Mouse (Mus musculus) neural tube, embryonic 14.5 days (tissue): ENCODE results near the gene Aqp11. TPM values are rescaled to one million over a fixed set of nuclear protein-coding genes. Genes with fewer than 3 reads are reported as not detected.

ENCODE experiments used
- ATAC-seq: fragments of 200-750 bp; cut with Nextera tagmentation; 2 replicates; pipeline ENCODE4 v1.8.0; 2017; ENCODE audit warnings: low read depth, mild to moderate bottlenecking, moderate TSS enrichment, moderate library complexity
- H3K27ac ChIP-seq: fragments of 300-500 bp; sonication (generic); 2 replicates; pipeline ENCODE4 v1.5.1; 2014; ENCODE audit warnings: low read depth, mild to moderate bottlenecking, control low read depth, low read length, moderate library complexity, mixed read lengths
- H3K27me3 ChIP-seq: fragments of 300-500 bp; sonication (generic); 2 replicates; pipeline ENCODE4 v1.6.1; 2014; ENCODE audit warnings: low read length; ENCODE audit not compliant: control insufficient read depth, insufficient read depth
- H3K36me3 ChIP-seq: fragments of 300-500 bp; sonication (generic); 2 replicates; pipeline ENCODE4 v1.6.1; 2014; ENCODE audit warnings: low read length, mixed read lengths; ENCODE audit not compliant: control insufficient read depth, insufficient read depth
- H3K4me1 ChIP-seq: fragments of 300-500 bp; sonication (generic); 2 replicates; pipeline ENCODE4 v1.6.1; 2014; ENCODE audit warnings: low read length; ENCODE audit not compliant: control insufficient read depth, insufficient read depth
- H3K4me2 ChIP-seq: fragments of 300-500 bp; sonication (generic); 2 replicates; pipeline ENCODE4 v1.6.1; 2014; ENCODE audit warnings: mild to moderate bottlenecking, low read depth, low read length, control low read depth
- H3K4me3 ChIP-seq: fragments of 300-500 bp; sonication (generic); 2 replicates; pipeline ENCODE4 v1.5.1; 2014; ENCODE audit warnings: low read depth, low read length, control low read depth, mixed read lengths
- H3K9ac ChIP-seq: fragments of 300-500 bp; sonication (generic); replicated peaks from 2 replicates; pipeline ENCODE4 v1.6.1; 2014; ENCODE audit warnings: low read depth, mild to moderate bottlenecking, control low read depth, low read length, mixed read lengths
- H3K9me3 ChIP-seq: fragments of 300-500 bp; sonication (generic); 2 replicates; pipeline ENCODE4 v1.6.1; 2016; ENCODE audit warnings: low read length; ENCODE audit not compliant: control insufficient read depth
- WGBS: fragments of 180-500 bp; shearing (Covaris S2); extraction: QIAGEN DNeasy Blood & Tissue Kit; methylation state at CpG from one replicate; pipeline ENCODE4 v1.1.7; 2014; 5-methylcytosine and 5-hydroxymethylcytosine counted together
- polyA plus RNA-seq: library from polyadenylated mRNA; unstranded; fragments of >200 nt; fragmentation: Nextera tagmentation; extraction: Ambion mirVana; gene quantifications from 2 replicates; pipeline ENCODE4 v1.2.1, GENCODE M21; 2014

Aqp11 gene
- polyA plus RNA-seq, result 20.7 and 20.8 TPM in 2 replicates

- Histone ChIP-seq H3K4me2 (peak within 1 kb of the TSS; percentile 89), H3K4me3 (peak within 1 kb of the TSS; percentile 63), H3K9me3 (no peaks in the 10 kb centered on the region), H3K27ac (0 out of 2 replicates have a peak within 1 kb of the TSS, but pooled peaks have one; percentile 4), H3K36me3 (no peaks in the 10 kb centered on the region), H3K27me3 (no peaks in the 10 kb centered on the region), H3K9ac (peak within 1 kb of the TSS; percentile 63), H3K4me1 (peaks cover 6% of the 10 kb centered on the region; the same call in 1 of the 2 replicates)
- peak; percentile 93 for ATAC-seq
- WGBS, result 2% methylated on average over 49 of the region's 64 CpGs
Observed at GRCm38 (mm10) chr7:97737638-97738456, at the start of gene Aqp11. Aqp11 (minus strand) TSS chr7:97738289.

DNA sequence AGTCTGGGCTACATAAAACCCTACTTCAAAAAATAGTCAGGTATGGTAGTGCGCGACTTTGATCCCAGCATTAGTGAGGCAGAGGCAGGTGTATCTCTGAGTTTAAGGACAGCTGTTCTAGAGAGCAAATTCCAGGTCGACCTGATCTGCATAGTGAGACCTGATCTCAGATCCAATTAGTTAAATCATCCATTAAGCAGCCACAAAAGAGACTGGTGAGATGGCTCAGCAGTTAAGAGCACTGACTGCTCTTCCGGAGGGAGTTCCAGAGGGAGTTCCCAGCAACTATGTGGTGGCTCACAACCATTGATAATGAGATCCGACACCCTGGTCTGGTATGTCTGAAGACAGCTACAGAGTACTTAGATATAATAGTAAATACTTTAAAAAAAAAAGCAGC, 45.4 kb upstream of the Aqp11 start:
- no peak for ATAC-seq
- Histone ChIP-seq H3K9me3 (no peaks in the 10 kb centered on the region), H3K4me2 (no peak overlapping the region), H3K4me1 (no peaks in the 10 kb centered on the region), H3K36me3 (no peaks in the 10 kb centered on the region), H3K9ac (no peak overlapping the region), H3K4me3 (no peak overlapping the region), H3K27me3 (peaks cover under 1% of the 10 kb centered on the region), H3K27ac (no peak overlapping the region)
- 63% methylated on average over 5 of the region's 5 CpGs for WGBS

- Histone ChIP-seq H3K27ac (no peak overlapping the region), H3K4me3 (no peak overlapping the region), H3K4me1 (no peaks in the 10 kb centered on the region), H3K4me2 (no peak overlapping the region), H3K36me3 (no peaks in the 10 kb centered on the region), H3K27me3 (no peaks in the 10 kb centered on the region; the same call in 1 of the 2 replicates), H3K9me3 (no peaks in the 10 kb centered on the region), H3K9ac (no peak overlapping the region)
- WGBS, result 77% methylated on average over 8 of the region's 8 CpGs
- ATAC-seq, result no peak
Observed at GRCm38 (mm10) chr7:97781496-97781895, 43.4 kb upstream of the Aqp11 start.

DNA sequence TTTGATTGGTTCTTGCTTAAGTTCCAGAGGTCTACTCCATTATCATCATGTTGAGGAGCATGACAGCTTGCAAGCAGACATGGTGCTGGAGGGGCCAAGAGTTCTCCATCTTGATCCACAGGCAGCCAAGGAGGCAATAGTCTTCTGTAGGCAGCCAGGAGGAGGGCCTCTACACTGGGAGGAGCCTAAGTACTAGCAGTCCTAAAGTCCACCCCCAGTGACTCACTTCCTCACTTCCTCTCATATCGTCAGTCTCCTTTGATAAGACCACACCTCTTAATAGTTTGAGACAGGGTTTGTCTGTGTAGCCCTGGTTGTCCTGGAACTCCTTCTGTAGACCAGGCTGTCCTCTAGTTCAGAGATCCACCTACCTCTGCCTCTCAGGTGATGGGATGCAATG, 42.7 kb upstream of the Aqp11 start:
- Histone ChIP-seq H3K4me2 (no peak overlapping the region), H3K27me3 (no peaks in the 10 kb centered on the region; the same call in 1 of the 2 replicates), H3K9ac (no peak overlapping the region), H3K4me3 (no peak overlapping the region), H3K36me3 (no peaks in the 10 kb centered on the region), H3K4me1 (no peaks in the 10 kb centered on the region), H3K9me3 (no peaks in the 10 kb centered on the region), H3K27ac (no peak overlapping the region)
- WGBS, result 79% methylated on average over 1 of the region's 1 CpGs
- ATAC-seq, result no peak

- 98% methylated on average over 1 of the region's 1 CpGs for WGBS
- Histone ChIP-seq H3K4me2 (no peak overlapping the region), H3K4me1 (no peaks in the 10 kb centered on the region), H3K4me3 (no peak overlapping the region), H3K36me3 (no peaks in the 10 kb centered on the region), H3K27ac (no peak overlapping the region), H3K9ac (no peak overlapping the region), H3K9me3 (no peaks in the 10 kb centered on the region), H3K27me3 (no peaks in the 10 kb centered on the region)
- ATAC-seq, result no peak
Observed at GRCm38 (mm10) chr7:97780222-97780621, 42.1 kb upstream of the Aqp11 start.

GRCm38 (mm10) chr7:97777191-97777590, 39.1 kb upstream of the Aqp11 start:
- H3K4me3 ChIP-seq, result no peak overlapping the region
- H3K27ac ChIP-seq, result no peak overlapping the region
- no peaks in the 10 kb centered on the region for H3K9me3 ChIP-seq
- H3K27me3 ChIP-seq, result no peaks in the 10 kb centered on the region
- H3K36me3 ChIP-seq, result no peaks in the 10 kb centered on the region
- H3K4me2 ChIP-seq, result no peak overlapping the region
- 89% methylated on average over 4 of the region's 4 CpGs for WGBS
- H3K9ac ChIP-seq, result no peak overlapping the region
- no peaks in the 10 kb centered on the region for H3K4me1 ChIP-seq
- no peak for ATAC-seq

DNA sequence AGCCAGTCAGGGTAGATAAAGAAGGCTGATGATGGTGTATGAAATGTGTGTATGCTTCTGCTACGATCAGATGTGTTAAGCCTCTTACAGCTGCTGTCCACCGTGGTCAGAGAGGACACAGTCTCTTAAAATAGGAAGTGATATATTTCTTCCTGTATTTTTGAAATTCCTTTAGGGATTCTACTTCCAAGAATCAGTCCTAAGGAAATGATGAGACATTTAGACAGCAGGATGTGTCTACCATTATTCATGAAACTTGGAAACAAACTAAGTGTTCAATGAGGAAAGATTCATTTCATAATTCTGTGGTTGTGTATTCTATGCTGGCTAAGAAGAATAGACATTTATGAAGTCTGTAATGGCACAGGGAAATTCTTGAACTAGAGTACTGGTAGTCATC, 37.8 kb upstream of the Aqp11 start:
- no peak overlapping the region for H3K4me3 ChIP-seq
- H3K9me3 ChIP-seq, result no peaks in the 10 kb centered on the region
- H3K36me3 ChIP-seq, result no peaks in the 10 kb centered on the region
- no peak for ATAC-seq
- 88% methylated on average over 2 of the region's 2 CpGs for WGBS
- no peak overlapping the region for H3K9ac ChIP-seq
- no peak overlapping the region for H3K27ac ChIP-seq
- H3K4me2 ChIP-seq, result no peak overlapping the region
- no peaks in the 10 kb centered on the region for H3K4me1 ChIP-seq
- H3K27me3 ChIP-seq, result no peaks in the 10 kb centered on the region

GRCm38 (mm10) chr7:97775380-97775779, 37.3 kb upstream of the Aqp11 start:
- Histone ChIP-seq H3K9ac (no peak overlapping the region), H3K4me2 (no peak overlapping the region), H3K4me1 (no peaks in the 10 kb centered on the region), H3K27me3 (no peaks in the 10 kb centered on the region), H3K4me3 (no peak overlapping the region), H3K9me3 (no peaks in the 10 kb centered on the region), H3K36me3 (no peaks in the 10 kb centered on the region), H3K27ac (no peak overlapping the region)
- ATAC-seq, result no peak
- 64% methylated on average over 3 of the region's 3 CpGs for WGBS

DNA sequence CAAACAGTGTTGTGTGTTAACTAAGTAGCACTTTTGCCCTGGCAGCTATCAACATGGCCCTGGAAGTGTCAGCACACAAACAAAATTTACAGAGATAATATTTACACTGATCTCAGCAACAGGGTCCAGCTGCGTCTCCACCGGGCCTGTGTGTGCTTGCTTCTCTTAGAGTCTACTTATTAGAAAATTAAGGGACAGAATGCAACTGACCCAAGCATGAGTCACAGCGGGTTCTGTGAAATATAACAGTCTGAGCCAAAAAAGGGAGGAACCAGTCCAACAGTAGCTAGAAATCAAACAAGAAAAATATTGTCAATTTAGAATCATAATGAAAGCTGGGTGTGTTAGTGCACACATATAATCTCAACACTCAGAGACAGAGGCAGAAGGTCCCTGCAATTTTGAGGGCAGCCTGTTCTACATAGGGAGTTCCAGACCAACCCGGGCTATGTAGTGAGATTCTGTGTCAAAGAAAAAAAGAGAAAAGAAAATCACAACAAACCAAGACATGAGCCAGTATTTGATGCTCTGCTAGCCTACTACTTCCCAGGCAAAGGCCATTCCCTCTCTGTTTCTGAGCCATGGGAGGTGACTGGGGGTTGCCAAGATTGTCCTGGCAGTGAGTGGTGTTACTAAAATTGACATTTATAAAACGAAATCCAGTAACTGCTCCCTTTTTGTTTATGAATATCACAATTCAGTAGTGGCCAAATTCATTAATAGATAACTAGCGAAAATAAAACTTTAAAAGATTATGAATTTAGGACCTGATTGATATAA, 32.9 kb upstream of the Aqp11 start:
- 89% methylated on average over 6 of the region's 6 CpGs for WGBS
- ATAC-seq, result no peak

More for the DNA sequence above, 32.9 kb upstream of the Aqp11 start:
- Histone ChIP-seq H3K4me1 (no peaks in the 10 kb centered on the region), H3K4me2 (no peak overlapping the region), H3K27me3 (no peaks in the 10 kb centered on the region), H3K9ac (no peak overlapping the region), H3K9me3 (no peaks in the 10 kb centered on the region), H3K27ac (no peak overlapping the region), H3K4me3 (no peak overlapping the region), H3K36me3 (no peaks in the 10 kb centered on the region)
